Mouse (Mus musculus): ENCODE measurements at regions not wholly inside any gene's neighbourhood (a gene's known extent, or its start where the extent isn't known, plus 50 kb on each side); places are given as distances from the start of the nearest gene placed in this dataset.
"Not testable (repeated sequence)": the region's sequence is repeated elsewhere in the genome, so short reads cannot be mapped to it uniquely, and the experiment has no call there.

- not testable (repeated sequence) for H3K36me3 ChIP-seq; H3K27ac ChIP-seq (replicated peaks); H3K4me2 ChIP-seq (replicated peaks); H3K4me3 ChIP-seq; ATAC-seq (replicated peaks); H3K27me3 ChIP-seq; H3K9ac ChIP-seq (replicated peaks); H3K4me1 ChIP-seq
- H3K9me3 ChIP-seq: peaks cover 32% of the 10 kb centered on the region
- WGBS: 87% methylated on average over 2 of the region's 2 CpGs
These were observed 159.6 kb downstream of the H60c start for GRCm38 (mm10) chr10:3107955-3108354.
